Mouse (Mus musculus) kidney, postnatal 0 days (tissue): ENCODE results near the gene Spata33. TPM values are rescaled to one million over a fixed set of nuclear protein-coding genes. Genes with fewer than 3 reads are reported as not detected.
A peak's percentile ranks its signal among the peaks of the same experiment; 100 is the strongest.

ENCODE experiments used
- ATAC-seq: fragments of 200-750 bp; cut with Nextera tagmentation; replicated peaks from 2 replicates; pipeline ENCODE4 v1.8.0; 2017; ENCODE audit warnings: low read depth, moderate number of reproducible peaks, moderate TSS enrichment, moderate library complexity; ENCODE audit not compliant: low FRiP score
- DNase-seq: peaks from one replicate; pipeline ENCODE4 v3.0.0-alpha.2; 2016; ENCODE audit warnings: low spot score
- H3K27ac ChIP-seq: fragments of 300-500 bp; sonication (generic); 2 replicates; pipeline ENCODE4 v1.5.1; 2014; ENCODE audit warnings: mild to moderate bottlenecking
- H3K27me3 ChIP-seq: fragments of 300-500 bp; sonication (generic); 2 replicates; pipeline ENCODE4 v1.6.1; 2014; ENCODE audit warnings: low read length, mixed read lengths; ENCODE audit not compliant: insufficient read depth
- H3K36me3 ChIP-seq: fragments of 300-500 bp; sonication (generic); 2 replicates; pipeline ENCODE4 v1.6.1; 2014; ENCODE audit warnings: low read length, mixed read lengths; ENCODE audit not compliant: insufficient read depth
- H3K4me1 ChIP-seq: fragments of 300-500 bp; sonication (generic); replicated peaks from 2 replicates; pipeline ENCODE4 v1.6.1; 2014; ENCODE audit warnings: antibody characterized with exemption, low read length, mixed read lengths; ENCODE audit not compliant: insufficient read depth
- H3K4me2 ChIP-seq: fragments of 300-500 bp; sonication (generic); 2 replicates; pipeline ENCODE4 v1.6.1; 2014; ENCODE audit warnings: mild to moderate bottlenecking, low read length, moderate library complexity, mixed read lengths
- H3K4me3 ChIP-seq: fragments of 300-500 bp; sonication (generic); replicated peaks from 2 replicates; pipeline ENCODE4 v1.5.1; 2014; ENCODE audit warnings: low read depth, low read length
- H3K9ac ChIP-seq: fragments of 300-500 bp; sonication (generic); 2 replicates; pipeline ENCODE4 v1.6.1; 2014; ENCODE audit warnings: low read depth, low read length
- H3K9me3 ChIP-seq: fragments of 300-500 bp; sonication (generic); replicated peaks from 2 replicates; pipeline ENCODE4 v1.6.1; 2016; ENCODE audit warnings: low read length, inconsistent platforms, mixed read lengths
- CTCF ChIP-seq: IDR thresholded peaks from 2 replicates; pipeline ENCODE4 v1.5.1; 2016; ENCODE audit warnings: antibody characterized with exemption, low read depth, mild to moderate bottlenecking, moderate library complexity
- WGBS: fragments of 180-500 bp; shearing (Covaris S2); extraction: QIAGEN DNeasy Blood & Tissue Kit; methylation state at CpG from one replicate; pipeline ENCODE4 v1.1.7; 2014; 5-methylcytosine and 5-hydroxymethylcytosine counted together
- polyA plus RNA-seq: library from polyadenylated mRNA; unstranded; fragments of >200 nt; fragmentation: Nextera tagmentation; extraction: Ambion mirVana; gene quantifications from 2 replicates; pipeline ENCODE4 v1.2.1, GENCODE M21; 2015

Gene Spata33
- polyA plus RNA-seq, 1 experiment from 2014 or later: 7.1 TPM

- no peak for ATAC-seq
- no peak overlapping the region for H3K27ac ChIP-seq
- no peak for TF ChIP-seq CTCF
These were observed 26.8 kb downstream of the Spata33 start for GRCm38 (mm10) chr8:123239398-123239797.

GRCm38 (mm10) chr8:123242107-123242923 is 29.7 kb downstream of the Spata33 start:
- no peak for TF ChIP-seq CTCF
- Histone ChIP-seq H3K4me1 (no peaks in the 10 kb centered on the region), H3K27ac (no peak overlapping the region), H3K36me3 (peaks cover 30% of the 10 kb centered on the region), H3K9ac (no peak overlapping the region), H3K9me3 (no peaks in the 10 kb centered on the region), H3K27me3 (no peaks in the 10 kb centered on the region), H3K4me3 (no peak overlapping the region), H3K4me2 (no peak overlapping the region)
- DNase-seq: no peak
- WGBS: 75% methylated on average over 7 of the region's 7 CpGs
- ATAC-seq: no peak

More at GRCm38 (mm10) chr8:123239398-123239797, 26.8 kb downstream of the Spata33 start:
- WGBS: 89% methylated on average over 10 of the region's 10 CpGs
- DNase-seq: no peak
- H3K36me3 ChIP-seq: peaks cover 9% of the 10 kb centered on the region; the same call in 1 of the 2 replicates
- no peak overlapping the region for H3K4me3 ChIP-seq
- no peaks in the 10 kb centered on the region for H3K9me3 ChIP-seq
- no peak overlapping the region for H3K9ac ChIP-seq
- no peaks in the 10 kb centered on the region for H3K27me3 ChIP-seq
- H3K4me2 ChIP-seq: no peak overlapping the region
- peaks cover 11% of the 10 kb centered on the region; the same call in 1 of the 2 replicates for H3K4me1 ChIP-seq

DNA sequence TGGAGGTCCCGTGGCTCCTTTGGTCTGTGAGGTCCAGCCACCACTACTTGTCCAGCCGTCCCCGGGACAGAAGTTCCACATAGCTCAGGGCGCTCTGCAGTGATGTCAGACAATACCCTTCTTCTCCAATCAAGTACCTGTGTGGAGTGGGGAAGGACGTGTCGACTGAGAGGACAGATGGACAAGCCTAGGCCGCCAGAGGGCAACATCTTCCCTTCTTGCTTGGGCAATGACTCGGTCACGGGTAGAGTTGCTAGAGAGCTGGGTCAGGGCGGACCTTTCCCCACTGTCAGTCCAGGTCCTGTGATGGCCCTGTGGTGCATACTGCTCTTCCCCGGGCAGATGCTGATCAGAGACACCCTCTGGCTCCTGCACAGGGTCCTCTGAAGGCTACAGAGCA is 30.4 kb downstream of the Spata33 start:
- ATAC-seq (no peak), DNase-seq (no peak)
- Histone ChIP-seq H3K36me3 (peaks cover 37% of the 10 kb centered on the region), H3K27me3 (no peaks in the 10 kb centered on the region), H3K9me3 (no peaks in the 10 kb centered on the region), H3K4me2 (no peak overlapping the region), H3K27ac (no peak overlapping the region), H3K9ac (no peak overlapping the region), H3K4me3 (no peak overlapping the region), H3K4me1 (no peaks in the 10 kb centered on the region)
- peak; percentile 38; the same call in 1 of the 2 replicates for TF ChIP-seq CTCF
- 73% methylated on average over 11 of the region's 11 CpGs for WGBS

GRCm38 (mm10) chr8:123244382-123244781 is 31.8 kb downstream of the Spata33 start:
- DNase-seq: no peak
- no peak overlapping the region for H3K27ac ChIP-seq

DNA sequence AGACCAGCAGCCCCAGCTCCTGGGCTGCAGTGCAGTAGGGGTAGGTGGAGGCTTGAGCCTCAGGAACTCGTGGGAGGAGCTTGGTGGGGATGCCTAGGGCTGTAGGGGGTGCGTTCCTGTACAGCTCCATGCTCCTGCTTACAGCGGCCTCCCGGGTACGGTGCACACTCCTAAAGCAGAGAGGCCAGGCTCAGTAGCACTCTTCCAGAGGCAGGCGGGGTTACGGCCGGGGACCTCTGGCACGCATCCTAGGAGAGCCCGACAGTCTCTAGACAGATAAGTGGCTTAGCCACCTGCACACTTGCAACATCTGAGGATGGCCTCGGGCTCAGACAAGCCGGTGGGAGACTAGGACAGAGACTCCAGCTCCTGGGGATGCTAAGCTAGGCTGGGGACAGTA is 32.9 kb downstream of the Spata33 start:
- no peak for ATAC-seq
- Histone ChIP-seq H3K4me1 (no peaks in the 10 kb centered on the region), H3K4me2 (no peak overlapping the region), H3K9me3 (no peaks in the 10 kb centered on the region), H3K4me3 (no peak overlapping the region), H3K9ac (no peak overlapping the region), H3K27ac (no peak overlapping the region), H3K27me3 (no peaks in the 10 kb centered on the region), H3K36me3 (peaks cover 56% of the 10 kb centered on the region)
- DNase-seq: no peak
- WGBS: 86% methylated on average over 12 of the region's 12 CpGs
- no peak for TF ChIP-seq CTCF

More at GRCm38 (mm10) chr8:123244382-123244781, 31.8 kb downstream of the Spata33 start:
- no peak for TF ChIP-seq CTCF
- Histone ChIP-seq H3K9me3 (no peaks in the 10 kb centered on the region), H3K4me3 (no peak overlapping the region), H3K9ac (no peak overlapping the region), H3K27me3 (no peaks in the 10 kb centered on the region), H3K4me2 (no peak overlapping the region), H3K4me1 (no peaks in the 10 kb centered on the region), H3K36me3 (peaks cover 47% of the 10 kb centered on the region)
- 0 out of 2 replicates have a peak, but pooled peaks have one; percentile 41 for ATAC-seq
- WGBS: 88% methylated on average over 4 of the region's 4 CpGs

- peaks cover 62% of the 10 kb centered on the region for H3K36me3 ChIP-seq
- no peak for ATAC-seq
- no peak for TF ChIP-seq CTCF
- peaks cover 3% of the 10 kb centered on the region; the same call in 1 of the 2 replicates for H3K4me1 ChIP-seq
- no peak for DNase-seq
- 91% methylated on average over 6 of the region's 6 CpGs for WGBS
- no peaks in the 10 kb centered on the region for H3K9me3 ChIP-seq
- no peaks in the 10 kb centered on the region for H3K27me3 ChIP-seq
- H3K4me2 ChIP-seq: no peak overlapping the region
- no peak overlapping the region for H3K9ac ChIP-seq
- H3K4me3 ChIP-seq: no peak overlapping the region
- H3K27ac ChIP-seq: no peak overlapping the region
These were observed 35.1 kb downstream of the Spata33 start for GRCm38 (mm10) chr8:123247748-123248147.
